Mouse (Mus musculus) mouse embryonic stem cell (cell line): ENCODE results near the gene Esm1.

Source experiments
- in situ Hi-C, 2 experiments: fragments of 300-500 bp; cut with MboI; formaldehyde crosslinking; loops; 1 replicate in 1 of 2; 3 replicates in 1 of 2; pipeline ENCODE4 v1.14.3; 2019 to 2020; ENCODE audit warnings: low sequenced_read_pairs in 2 of 2, low pct_unique_long_range_greater_than_20kb in 1 of 2, mixed read lengths in 1 of 2; ENCODE audit not compliant: unreplicated experiment in 1 of 2

Esm1 gene

GRCm38 (mm10) chr13:113224105-113224504, 14.6 kb downstream of the Esm1 start:
- in situ Hi-C loops: no loop called here

- in situ Hi-C loops: no loop called here
Measured at GRCm38 (mm10) chr13:113225811-113226210, 16.4 kb downstream of the Esm1 start, which contains the start of gene Gzmk. Gene Gzmk, minus strand, starts transcription at chr13:113225908.

GRCm38 (mm10) chr13:113227076-113227475, 17.6 kb downstream of the Esm1 start:
- in situ Hi-C loops: no loop called here

GRCm38 (mm10) chr13:113227666-113228463, 18.4 kb downstream of the Esm1 start:
- in situ Hi-C loops: no loop called here

- in situ Hi-C loops: no loop called here
Measured at GRCm38 (mm10) chr13:113242129-113242528, 32.7 kb downstream of the Esm1 start.

GRCm38 (mm10) chr13:113245025-113245424, 35.6 kb downstream of the Esm1 start:
- in situ Hi-C loops: no loop called here

GRCm38 (mm10) chr13:113252580-113252979, 43.1 kb downstream of the Esm1 start:
- in situ Hi-C loops: loop anchor here (10.0 kb wide), 1 partner anchor 208 kb away; the partner anchor contains the start of gene Gpx8 (in 2 of the 2)

GRCm38 (mm10) chr13:113256766-113257165, 47.3 kb downstream of the Esm1 start:
- in situ Hi-C loops: loop anchor here (10.0 kb wide), 1 partner anchor 212 kb away; the partner anchor contains the start of gene Gpx8 (in 2 of the 2)

- in situ Hi-C loops: loop anchor here (10.0 kb wide), 1 partner anchor 212 kb away; the partner anchor contains the start of gene Gpx8 (in 2 of the 2)
Measured at GRCm38 (mm10) chr13:113257190-113257589, 47.7 kb downstream of the Esm1 start.

- in situ Hi-C loops: loop anchor here (10.0 kb wide), 1 partner anchor 214 kb away; the partner anchor contains the start of gene Gpx8 (in 2 of the 2)
Measured at GRCm38 (mm10) chr13:113259237-113259636, 49.8 kb downstream of the Esm1 start.

GRCm38 (mm10) chr13:113262822-113263221, 53.4 kb downstream of the Esm1 start:
- in situ Hi-C loops: no loop called here

GRCm38 (mm10) chr13:113265257-113265656, 55.8 kb downstream of the Esm1 start:
- in situ Hi-C loops: no loop called here

GRCm38 (mm10) chr13:113266495-113266951, 57.1 kb downstream of the Esm1 start:
- in situ Hi-C loops: no loop called here

GRCm38 (mm10) chr13:113267204-113267603, 57.7 kb downstream of the Esm1 start:
- in situ Hi-C loops: no loop called here
